Mouse (Mus musculus) kidney, embryonic 16.5 days (tissue): Measurements from ENCODE around the gene Incenp. TPM values are rescaled to one million over a fixed set of nuclear protein-coding genes. Genes with fewer than 3 reads are reported as not detected.
A peak's percentile ranks its signal among the peaks of the same experiment; 100 is the strongest.
"Not testable (repeated sequence)": the region's sequence is repeated elsewhere in the genome, so short reads cannot be mapped to it uniquely, and the experiment has no call there.

Source experiments
- ATAC-seq: fragments of 200-750 bp; cut with Nextera tagmentation; 2 replicates; pipeline ENCODE4 v1.8.0; 2017; ENCODE audit warnings: moderate TSS enrichment; ENCODE audit not compliant: low FRiP score, low TSS enrichment
- H3K27ac ChIP-seq: fragments of 300-500 bp; sonication (generic); 2 replicates; pipeline ENCODE4 v1.5.1; 2014; ENCODE audit warnings: low read length
- H3K27me3 ChIP-seq: fragments of 300-500 bp; sonication (generic); 2 replicates; pipeline ENCODE4 v1.6.1; 2014; ENCODE audit warnings: low read length, control low read depth, mixed read lengths; ENCODE audit not compliant: insufficient read depth
- H3K36me3 ChIP-seq: fragments of 300-500 bp; sonication (generic); 2 replicates; pipeline ENCODE4 v1.6.1; 2014; ENCODE audit warnings: low read length, control low read depth, mixed read lengths; ENCODE audit not compliant: insufficient read depth
- H3K4me1 ChIP-seq: fragments of 300-500 bp; sonication (generic); 2 replicates; pipeline ENCODE4 v1.6.1; 2014; ENCODE audit warnings: low read length, control low read depth, mixed read lengths; ENCODE audit not compliant: insufficient read depth
- H3K4me2 ChIP-seq: fragments of 300-500 bp; sonication (generic); replicated peaks from 2 replicates; pipeline ENCODE4 v1.6.1; 2014; ENCODE audit warnings: low read depth, low read length
- H3K4me3 ChIP-seq: fragments of 300-500 bp; sonication (generic); 2 replicates; pipeline ENCODE4 v1.5.1; 2014; ENCODE audit warnings: mild to moderate bottlenecking, low read length
- H3K9ac ChIP-seq: fragments of 300-500 bp; sonication (generic); replicated peaks from 2 replicates; pipeline ENCODE4 v1.6.1; 2014; ENCODE audit warnings: low read length
- H3K9me3 ChIP-seq: fragments of 300-500 bp; sonication (generic); 2 replicates; pipeline ENCODE4 v1.6.1; 2016; ENCODE audit warnings: low read length, control low read depth
- WGBS: fragments of 180-500 bp; shearing (Covaris S2); extraction: QIAGEN DNeasy Blood & Tissue Kit; methylation state at CpG from one replicate; pipeline ENCODE4 v1.1.7; 2014; 5-methylcytosine and 5-hydroxymethylcytosine counted together
- polyA plus RNA-seq: library from polyadenylated mRNA; unstranded; fragments of >200 nt; fragmentation: Nextera tagmentation; extraction: Ambion mirVana; gene quantifications from 2 replicates; pipeline ENCODE4 v1.2.1, GENCODE M21; 2015

Gene Incenp
- polyA plus RNA-seq, 1 experiment from 2014 or later: 99.9 TPM

DNA sequence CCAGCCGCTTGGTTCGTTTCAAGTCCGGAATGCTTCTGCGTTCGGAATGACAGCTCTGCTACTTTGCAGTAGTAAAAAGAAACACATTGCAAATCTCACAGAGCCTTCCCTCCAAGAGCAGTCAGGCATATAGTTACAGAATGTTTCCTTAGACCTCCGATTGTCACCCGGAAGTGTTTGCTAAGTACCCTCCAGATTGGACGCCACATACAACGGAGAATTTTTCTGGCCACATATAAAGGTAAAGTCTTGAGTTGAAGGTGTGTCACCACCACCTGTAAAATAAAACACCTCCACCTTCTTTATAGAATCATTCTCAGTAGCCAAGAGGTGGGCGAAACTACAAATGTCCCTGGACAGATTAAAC, 412 bp upstream of the Incenp start:
- Histone ChIP-seq H3K36me3 (peaks cover 6% of the 10 kb centered on the region), H3K9ac (peak overlapping the region; percentile 64), H3K4me2 (peak overlapping the region; percentile 69), H3K27ac (peak overlapping the region; percentile 86), H3K9me3 (no peaks in the 10 kb centered on the region), H3K27me3 (no peaks in the 10 kb centered on the region), H3K4me1 (peaks cover 25% of the 10 kb centered on the region), H3K4me3 (peak overlapping the region; percentile 69)
- 7% methylated on average over 10 of the region's 10 CpGs for WGBS
- ATAC-seq: peak; percentile 79

- Histone ChIP-seq H3K4me1 (peaks cover 25% of the 10 kb centered on the region), H3K4me2 (peak overlapping the region; percentile 76), H3K9ac (peak overlapping the region; percentile 85), H3K27ac (peak overlapping the region; percentile 67), H3K27me3 (no peaks in the 10 kb centered on the region), H3K4me3 (peak overlapping the region; percentile 69), H3K9me3 (no peaks in the 10 kb centered on the region), H3K36me3 (peaks cover 19% of the 10 kb centered on the region)
- peak; percentile 2; the same call in 1 of the 2 replicates for ATAC-seq
- 8% methylated on average over 17 of the region's 17 CpGs for WGBS
Measured at GRCm38 (mm10) chr19:9898339-9899066, 848 bp downstream of the Incenp start.

DNA sequence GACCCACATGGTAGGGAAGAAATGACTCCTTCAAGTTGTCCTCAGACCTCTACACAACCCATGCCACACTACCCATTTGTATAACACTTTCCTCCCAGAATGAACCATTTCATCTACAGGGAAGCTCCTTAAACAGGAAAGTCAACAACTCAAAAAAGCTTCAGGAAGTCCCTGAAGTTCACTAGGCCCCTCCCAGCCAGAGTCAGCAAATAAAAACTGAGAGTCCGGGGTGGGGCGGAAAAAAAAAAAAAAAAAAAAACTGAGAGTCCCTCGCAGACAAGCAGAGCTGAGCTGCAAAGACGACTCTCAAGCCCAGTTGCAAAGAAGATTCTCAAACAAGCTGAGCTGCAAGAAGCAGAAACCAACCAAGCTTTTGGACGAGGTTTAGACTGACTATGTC, 3.3 kb downstream of the Incenp start:
- no peaks in the 10 kb centered on the region for H3K9me3 ChIP-seq
- H3K9ac ChIP-seq: no peak overlapping the region
- no peak for ATAC-seq
- H3K4me2 ChIP-seq: no peak overlapping the region
- H3K27me3 ChIP-seq: no peaks in the 10 kb centered on the region
- H3K4me1 ChIP-seq: peaks cover 25% of the 10 kb centered on the region
- no peak overlapping the region for H3K27ac ChIP-seq
- peaks cover 42% of the 10 kb centered on the region for H3K36me3 ChIP-seq
- H3K4me3 ChIP-seq: no peak overlapping the region
- 68% methylated on average over 5 of the region's 5 CpGs for WGBS

- ATAC-seq: no peak
Measured at GRCm38 (mm10) chr19:9886771-9887170, 12.6 kb downstream of the Incenp start.

GRCm38 (mm10) chr19:9886348-9886747, 13.0 kb downstream of the Incenp start:
- ATAC-seq: no peak
- Histone ChIP-seq H3K27ac (no peak overlapping the region), H3K36me3 (peaks cover 82% of the 10 kb centered on the region), H3K4me2 (no peak overlapping the region), H3K27me3 (no peaks in the 10 kb centered on the region), H3K4me3 (no peak overlapping the region), H3K4me1 (no peaks in the 10 kb centered on the region), H3K9me3 (no peaks in the 10 kb centered on the region), H3K9ac (no peak overlapping the region)
- 93% methylated on average over 1 of the region's 1 CpGs for WGBS

More at GRCm38 (mm10) chr19:9886771-9887170, 12.6 kb downstream of the Incenp start:
- Histone ChIP-seq H3K4me2 (no peak overlapping the region), H3K27me3 (no peaks in the 10 kb centered on the region), H3K9me3 (no peaks in the 10 kb centered on the region), H3K9ac (no peak overlapping the region), H3K36me3 (peaks cover 82% of the 10 kb centered on the region), H3K4me1 (no peaks in the 10 kb centered on the region), H3K27ac (no peak overlapping the region), H3K4me3 (no peak overlapping the region)
- 92% methylated on average over 8 of the region's 8 CpGs for WGBS

DNA sequence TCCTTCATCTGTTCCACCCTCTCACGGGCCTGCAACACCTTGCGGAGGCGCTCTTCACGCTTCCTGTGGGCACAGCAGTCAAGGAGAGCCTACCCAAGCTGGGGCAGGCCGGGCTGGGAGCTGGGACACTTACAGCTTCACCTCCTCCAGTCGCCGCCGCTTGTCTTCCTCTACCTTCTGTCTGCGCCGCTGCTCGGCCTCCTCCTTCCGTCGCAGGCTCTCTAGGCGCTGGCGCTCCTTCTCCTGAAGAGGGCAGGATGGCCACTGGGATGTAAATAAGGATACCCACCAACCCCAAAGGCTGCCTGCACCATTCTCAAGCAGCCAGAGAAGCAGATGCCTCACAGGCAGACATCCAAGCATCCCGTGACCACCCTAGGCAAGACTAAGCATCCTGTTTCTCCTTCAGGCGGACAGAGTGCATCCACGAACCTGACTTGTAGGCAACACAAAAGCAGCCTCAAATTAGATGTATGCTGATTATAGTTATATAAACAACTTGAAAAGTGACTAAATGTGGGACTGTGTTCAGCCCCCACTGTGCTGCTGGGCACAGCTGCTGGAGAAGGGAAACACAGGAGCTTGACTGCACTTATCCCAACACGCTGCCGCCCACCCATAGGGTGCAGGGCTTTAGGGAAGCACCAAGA, 21.0 kb downstream of the Incenp start:
- Histone ChIP-seq H3K36me3 (peaks cover 85% of the 10 kb centered on the region), H3K4me3 (no peak overlapping the region), H3K9me3 (no peaks in the 10 kb centered on the region), H3K27me3 (no peaks in the 10 kb centered on the region), H3K4me1 (no peaks in the 10 kb centered on the region), H3K4me2 (no peak overlapping the region), H3K9ac (no peak overlapping the region), H3K27ac (no peak overlapping the region)
- WGBS: 96% methylated on average over 20 of the region's 20 CpGs
- ATAC-seq: no peak

GRCm38 (mm10) chr19:9865466-9865865, 33.9 kb downstream of the Incenp start:
- no peaks in the 10 kb centered on the region for H3K27me3 ChIP-seq
- no peak overlapping the region for H3K4me3 ChIP-seq
- ATAC-seq: no peak
- no peak overlapping the region for H3K4me2 ChIP-seq
- H3K4me1 ChIP-seq: no peaks in the 10 kb centered on the region
- H3K36me3 ChIP-seq: peaks cover 4% of the 10 kb centered on the region; the same call in 1 of the 2 replicates
- H3K27ac ChIP-seq: no peak overlapping the region
- H3K9me3 ChIP-seq: no peaks in the 10 kb centered on the region
- no peak overlapping the region for H3K9ac ChIP-seq

GRCm38 (mm10) chr19:9864856-9865255, 34.5 kb downstream of the Incenp start:
- Histone ChIP-seq H3K4me2 (no peak overlapping the region), H3K4me1 (no peaks in the 10 kb centered on the region), H3K36me3 (0 out of 2 replicates have a peak, but pooled peaks cover 4% of the 10 kb centered on the region), H3K9ac (no peak overlapping the region), H3K9me3 (no peaks in the 10 kb centered on the region), H3K4me3 (no peak overlapping the region), H3K27me3 (no peaks in the 10 kb centered on the region), H3K27ac (no peak overlapping the region)
- ATAC-seq: no peak
- WGBS: 71% methylated on average over 1 of the region's 1 CpGs

DNA sequence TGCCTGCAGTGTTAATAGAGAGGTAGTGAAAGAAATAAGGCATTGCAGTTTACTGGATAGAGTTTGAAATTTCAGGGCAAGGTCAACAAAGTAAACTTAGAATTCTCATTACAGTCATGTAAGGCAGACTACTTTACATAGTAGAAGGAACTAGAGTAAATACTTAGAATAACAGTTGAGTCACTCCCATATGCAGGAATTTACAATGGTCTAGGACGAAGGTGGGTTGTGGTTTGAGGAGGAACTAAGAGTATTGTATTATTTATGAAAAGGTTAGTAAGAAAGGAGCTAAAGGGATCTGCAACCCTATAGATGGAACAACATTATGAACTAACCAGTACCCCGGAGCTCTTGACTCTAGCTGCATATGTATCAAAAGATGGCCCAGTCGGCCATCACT, 38.5 kb downstream of the Incenp start:
- H3K9ac ChIP-seq, H3K9me3 ChIP-seq, H3K4me2 ChIP-seq, H3K27ac ChIP-seq, H3K36me3 ChIP-seq, H3K27me3 ChIP-seq, H3K4me3 ChIP-seq, ATAC-seq, H3K4me1 ChIP-seq: not testable (repeated sequence)
- WGBS: 93% methylated on average over 2 of the region's 3 CpGs

DNA sequence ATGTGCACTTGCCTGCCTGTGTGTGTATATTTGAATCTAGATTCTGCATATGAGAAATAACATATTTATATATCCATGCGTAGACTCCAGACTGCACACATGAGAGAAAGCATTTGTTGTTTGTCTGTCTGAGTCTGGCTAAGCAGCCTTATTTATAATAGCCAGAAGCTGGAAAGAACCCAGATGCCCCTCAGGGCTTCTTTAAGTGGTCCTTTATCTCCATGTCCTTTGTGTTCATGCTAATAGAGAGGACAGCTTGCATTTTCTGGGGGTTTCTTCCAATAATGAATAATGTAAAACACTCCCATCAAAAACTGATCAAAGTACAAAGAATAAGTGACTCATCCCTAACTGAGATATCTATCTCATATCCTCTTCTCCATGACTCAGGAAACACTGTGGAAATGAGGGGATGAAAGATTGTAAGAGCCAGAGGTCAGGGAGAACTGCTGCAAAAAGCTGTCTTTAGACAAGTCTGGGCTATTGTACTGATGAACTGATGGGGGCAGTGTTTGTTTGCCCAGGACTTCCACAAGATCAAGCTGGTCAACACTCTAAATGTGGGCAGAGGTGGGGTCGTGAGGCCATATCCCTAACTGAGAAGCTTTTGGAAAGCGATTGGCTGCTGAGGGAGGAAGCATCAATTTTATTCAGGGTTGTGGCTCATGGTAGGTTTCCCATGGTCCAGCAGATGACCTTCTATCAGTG, 49.8 kb downstream of the Incenp start:
- not testable (repeated sequence) for H3K9ac ChIP-seq, H3K27me3 ChIP-seq, H3K36me3 ChIP-seq, ATAC-seq, H3K27ac ChIP-seq, H3K4me3 ChIP-seq, H3K9me3 ChIP-seq, H3K4me2 ChIP-seq, H3K4me1 ChIP-seq
- WGBS: 65% methylated on average over 3 of the region's 3 CpGs
